Mouse (Mus musculus): ENCODE measurements at regions not wholly inside any gene's neighbourhood (a gene's known extent, or its start where the extent isn't known, plus 50 kb on each side); places are given as distances from the start of the nearest gene placed in this dataset.

DNA sequence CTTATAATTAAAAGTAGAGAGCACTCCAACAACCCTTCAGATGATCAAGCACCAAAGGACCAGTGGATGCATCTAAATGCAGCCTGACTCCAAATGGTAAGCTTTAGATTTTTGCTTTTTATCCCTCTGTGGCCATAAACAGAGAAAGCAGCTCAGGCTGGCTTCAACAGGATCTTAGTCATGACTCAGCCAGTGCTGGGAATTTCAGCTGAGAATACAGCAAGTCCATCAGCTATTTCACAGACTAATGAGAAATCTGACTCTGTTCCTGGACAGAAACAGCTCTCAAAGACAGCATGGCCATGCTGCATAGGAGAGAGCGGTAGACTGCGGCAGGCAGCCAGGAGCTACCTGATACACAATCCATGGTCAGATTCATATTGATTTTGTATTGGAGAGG is 1800.4 kb upstream of the 5930422O12Rik start:
- TF ChIP-seq EP300 (IDR thresholded peaks at IDR 0.05; ENCODE audit: low read depth) (no peak), CTCF (IDR thresholded peaks at IDR 0.05; ENCODE audit: low read depth) (no peak)

All from liver, postnatal 0 days (tissue).